Mouse (Mus musculus) neural tube, embryonic 15.5 days (tissue): Measurements from ENCODE around the gene Ahnak. TPM values are rescaled to one million over a fixed set of nuclear protein-coding genes. Genes with fewer than 3 reads are reported as not detected.
A peak's percentile ranks its signal among the peaks of the same experiment; 100 is the strongest.

ENCODE experiments used
- ATAC-seq: fragments of 200-750 bp; cut with Nextera tagmentation; 2 replicates; pipeline ENCODE4 v1.8.0; 2017; ENCODE audit warnings: mild to moderate bottlenecking, moderate TSS enrichment, moderate library complexity; ENCODE audit not compliant: low FRiP score
- H3K27ac ChIP-seq: fragments of 300-500 bp; sonication (generic); replicated peaks from 2 replicates; pipeline ENCODE4 v1.5.1; 2015; ENCODE audit warnings: mild to moderate bottlenecking, inconsistent platforms
- H3K27me3 ChIP-seq: fragments of 300-500 bp; sonication (generic); replicated peaks from 2 replicates; pipeline ENCODE4 v1.6.1; 2015; ENCODE audit warnings: inconsistent platforms
- H3K36me3 ChIP-seq: fragments of 300-500 bp; sonication (generic); 2 replicates; pipeline ENCODE4 v1.6.1; 2015; ENCODE audit warnings: inconsistent platforms
- H3K4me1 ChIP-seq: fragments of 300-500 bp; sonication (generic); 2 replicates; pipeline ENCODE4 v1.6.1; 2015; ENCODE audit warnings: inconsistent platforms
- H3K4me2 ChIP-seq: fragments of 300-500 bp; sonication (generic); 2 replicates; pipeline ENCODE4 v1.6.1; 2015; ENCODE audit warnings: inconsistent platforms, mild to moderate bottlenecking, moderate library complexity
- H3K4me3 ChIP-seq: fragments of 300-500 bp; sonication (generic); replicated peaks from 2 replicates; pipeline ENCODE4 v1.5.1; 2015; ENCODE audit warnings: mild to moderate bottlenecking, inconsistent platforms
- H3K9ac ChIP-seq: fragments of 300-500 bp; sonication (generic); replicated peaks from 2 replicates; pipeline ENCODE4 v1.6.1; 2015; ENCODE audit warnings: mild to moderate bottlenecking, inconsistent platforms
- H3K9me3 ChIP-seq: fragments of 300-500 bp; sonication (generic); replicated peaks from 2 replicates; pipeline ENCODE4 v1.6.1; 2016; ENCODE audit warnings: inconsistent platforms
- WGBS: fragments of 180-500 bp; shearing (Covaris S2); methylation state at CpG from one replicate; pipeline ENCODE4 v1.1.7; 2015; ENCODE audit warnings: mixed read lengths; 5-methylcytosine and 5-hydroxymethylcytosine counted together
- polyA plus RNA-seq: library from polyadenylated mRNA; unstranded; fragments of >200 nt; fragmentation: Nextera tagmentation; extraction: Ambion mirVana; gene quantifications from 2 replicates; pipeline ENCODE4 v1.2.1, GENCODE M21; 2015

Ahnak gene
- 4.4 and 8.0 TPM in 2 replicates for polyA plus RNA-seq

DNA sequence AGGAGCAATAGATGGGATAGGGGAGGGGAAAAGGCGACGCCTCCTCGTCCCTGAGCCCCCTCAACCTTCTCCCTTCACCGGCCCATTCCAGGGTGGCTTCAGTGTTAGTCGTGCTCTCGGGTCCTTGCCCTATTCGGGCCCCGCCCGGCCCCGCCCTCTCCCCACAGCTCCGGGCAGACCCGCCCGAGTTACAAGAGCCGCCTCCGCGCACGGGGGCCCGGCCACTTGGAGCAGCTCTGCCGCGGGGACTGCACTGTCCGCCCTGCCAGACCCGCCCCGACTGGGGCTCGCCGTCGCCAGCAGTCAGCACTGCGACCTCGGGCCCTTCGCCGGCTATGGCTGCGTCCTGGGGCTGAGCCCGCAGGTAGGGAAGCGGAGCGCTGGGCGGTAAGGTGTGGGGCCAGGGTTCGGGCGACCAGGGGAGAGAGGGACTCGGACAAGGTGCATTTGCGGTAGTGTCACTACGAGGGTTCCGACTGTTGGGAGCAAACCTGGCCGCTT lies at the start of gene Ahnak:
Ahnak (plus strand) TSS at position 219 of the 501 bp plus-strand sequence.
- Histone ChIP-seq H3K9ac (peak within 1 kb of the TSS; percentile 53), H3K4me1 (peaks cover 68% of the 10 kb centered on the region), H3K36me3 (no peaks in the 10 kb centered on the region), H3K27ac (peak within 1 kb of the TSS; percentile 75), H3K27me3 (peaks cover 49% of the 10 kb centered on the region), H3K4me2 (peak within 1 kb of the TSS; percentile 80), H3K4me3 (peak within 1 kb of the TSS; percentile 48), H3K9me3 (no peaks in the 10 kb centered on the region)
- 1% methylated on average over 41 of the region's 42 CpGs for WGBS
- peak; percentile 29 for ATAC-seq

DNA sequence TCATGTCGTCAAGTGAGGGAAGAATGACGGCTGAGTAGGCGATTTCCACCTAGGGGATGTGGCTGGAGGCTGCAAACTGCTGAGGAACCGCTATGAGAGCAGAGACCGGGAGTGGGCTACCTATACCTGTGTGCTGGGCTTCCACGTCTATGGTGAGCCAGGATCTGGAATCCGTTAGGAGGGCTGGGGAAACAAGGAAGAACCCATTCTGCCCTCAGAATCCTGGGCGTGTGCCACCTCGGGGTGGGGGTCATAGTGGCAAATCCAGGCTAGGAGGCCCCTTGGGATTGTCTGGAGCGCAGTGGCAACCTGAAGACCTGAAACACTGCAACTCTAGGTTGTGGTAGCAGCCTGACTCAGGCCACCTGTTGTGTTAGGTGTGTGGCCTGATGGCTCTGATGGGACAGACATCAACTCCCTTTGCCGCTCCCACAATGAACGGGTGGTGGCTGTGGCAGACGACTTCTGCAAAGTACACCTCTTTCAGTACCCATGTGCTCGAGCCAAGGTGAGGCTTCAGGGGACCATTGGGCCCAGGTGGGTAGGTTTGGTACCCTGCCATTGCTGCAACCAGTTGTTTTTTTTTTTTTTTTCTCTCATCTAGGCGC lies 48.5 kb upstream of the Ahnak start:
- ATAC-seq = no peak

DNA sequence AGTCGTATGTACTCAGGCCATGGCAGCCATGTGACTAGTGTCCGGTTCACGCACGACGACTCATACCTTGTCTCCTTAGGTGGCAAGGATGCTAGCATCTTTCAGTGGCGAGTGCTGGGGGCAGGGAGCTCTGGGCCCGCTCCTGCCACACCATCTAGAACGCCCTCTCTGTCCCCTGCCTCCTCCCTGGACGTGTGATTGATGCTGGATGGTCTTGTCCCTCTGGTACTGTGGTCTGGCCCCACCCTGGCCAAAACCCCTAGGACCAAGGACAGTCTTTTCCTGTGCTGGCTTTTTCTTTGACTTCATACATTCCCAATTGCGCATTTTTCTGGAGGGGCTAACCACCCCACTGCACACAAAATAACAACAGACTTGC lies 48.0 kb upstream of the Ahnak start:
- Histone ChIP-seq H3K9me3 (no peaks in the 10 kb centered on the region), H3K27me3 (no peaks in the 10 kb centered on the region), H3K4me1 (peaks cover 45% of the 10 kb centered on the region), H3K36me3 (peaks cover 26% of the 10 kb centered on the region), H3K4me2 (peak overlapping the region; percentile 70), H3K27ac (peak overlapping the region; percentile 97), H3K9ac (peak overlapping the region; percentile 57), H3K4me3 (peak overlapping the region; percentile 94)
- ATAC-seq = peak; percentile 22
- WGBS = 19% methylated on average over 10 of the region's 10 CpGs

More for the DNA sequence above, 48.5 kb upstream of the Ahnak start:
- Histone ChIP-seq H3K9me3 (no peaks in the 10 kb centered on the region), H3K4me2 (peak overlapping the region; percentile 70), H3K36me3 (peaks cover 21% of the 10 kb centered on the region), H3K4me3 (peak overlapping the region; percentile 94), H3K9ac (peak overlapping the region; percentile 57; the same call in 1 of the 2 replicates), H3K4me1 (peaks cover 45% of the 10 kb centered on the region), H3K27me3 (no peaks in the 10 kb centered on the region), H3K27ac (no peak overlapping the region; the same call in 1 of the 2 replicates)
- 71% methylated on average over 15 of the region's 15 CpGs for WGBS

DNA sequence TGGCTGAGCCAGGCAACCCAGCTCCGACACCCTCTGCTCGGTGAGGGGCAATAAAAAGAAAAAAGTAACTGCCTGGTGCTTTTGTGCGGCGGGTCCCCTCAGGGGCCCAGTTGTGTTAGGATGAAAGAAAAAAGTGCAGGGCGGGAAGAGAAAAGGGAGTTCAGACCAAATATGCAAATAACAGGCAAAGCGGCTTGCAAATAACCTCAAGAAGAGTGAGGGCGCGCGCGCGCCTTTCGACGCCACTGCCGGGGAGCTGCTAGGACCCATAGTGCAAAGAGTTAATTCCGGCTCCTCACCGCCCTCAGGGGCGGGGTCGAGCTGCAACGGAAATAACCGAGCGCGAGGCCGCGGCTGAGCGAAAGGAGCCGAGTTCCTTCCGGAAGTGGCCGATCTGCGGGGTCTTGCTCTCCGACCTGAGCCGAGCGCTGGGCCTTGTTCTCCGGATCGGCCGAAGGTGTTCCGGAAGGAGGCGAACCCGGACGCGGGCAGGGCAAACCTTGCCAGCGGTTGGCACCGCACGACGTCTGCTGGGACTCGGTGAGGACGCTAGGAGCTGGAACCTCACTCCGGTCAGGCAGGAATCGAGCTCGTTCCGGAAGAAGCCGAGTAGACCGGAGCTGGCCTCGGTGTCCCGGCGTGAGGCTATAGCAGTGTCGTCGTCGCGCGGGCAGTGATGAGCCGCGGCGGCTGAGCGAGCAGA lies 47.4 kb upstream of the Ahnak start, which contains the start of gene Mta2:
Mta2 (plus strand) TSS at position 361 of the 703 bp plus-strand sequence.
- H3K9ac ChIP-seq = peak within 1 kb of the TSS; percentile 98
- no peaks in the 10 kb centered on the region for H3K9me3 ChIP-seq
- peak within 1 kb of the TSS; percentile 97 for H3K27ac ChIP-seq
- peak within 1 kb of the TSS; percentile 70 for H3K4me2 ChIP-seq
- peak; percentile 97 for ATAC-seq
- WGBS = under 1% methylated on average over 61 of the region's 64 CpGs
- H3K4me1 ChIP-seq = peaks cover 45% of the 10 kb centered on the region
- no peaks in the 10 kb centered on the region for H3K27me3 ChIP-seq
- peaks cover 31% of the 10 kb centered on the region for H3K36me3 ChIP-seq
- peak within 1 kb of the TSS; percentile 94 for H3K4me3 ChIP-seq

GRCm38 (mm10) chr19:8942276-8942964 lies 46.7 kb upstream of the Ahnak start:
- H3K27ac ChIP-seq = peak overlapping the region; percentile 97
- H3K4me3 ChIP-seq = peak overlapping the region; percentile 94
- no peaks in the 10 kb centered on the region for H3K9me3 ChIP-seq
- H3K36me3 ChIP-seq = peaks cover 34% of the 10 kb centered on the region
- H3K27me3 ChIP-seq = no peaks in the 10 kb centered on the region
- peak; percentile 77 for ATAC-seq
- under 1% methylated on average over 46 of the region's 46 CpGs for WGBS
- H3K4me2 ChIP-seq = peak overlapping the region; percentile 70
- peak overlapping the region; percentile 98 for H3K9ac ChIP-seq
- peaks cover 45% of the 10 kb centered on the region for H3K4me1 ChIP-seq

DNA sequence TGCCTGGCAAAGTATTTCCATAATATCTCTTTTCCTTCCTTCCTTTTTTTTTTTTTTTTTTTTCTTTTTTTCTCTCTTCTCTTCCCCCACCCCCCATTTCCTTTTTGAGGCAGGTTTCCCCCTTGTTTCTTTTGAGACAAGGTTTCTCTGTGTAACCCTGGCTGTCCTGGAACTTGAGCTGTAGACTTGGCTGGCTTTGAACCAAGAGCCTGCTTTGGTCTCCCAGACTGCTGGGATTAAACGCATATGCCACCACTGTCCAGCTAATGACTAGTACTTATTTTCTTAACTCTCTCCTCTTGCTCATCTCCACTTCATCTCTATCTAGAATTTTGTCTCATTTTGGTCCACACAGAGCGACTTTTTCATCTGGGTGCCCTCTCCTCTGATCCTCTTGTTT lies 46.0 kb upstream of the Ahnak start:
- 66% methylated on average over 2 of the region's 2 CpGs for WGBS
- H3K27me3 ChIP-seq = no peaks in the 10 kb centered on the region
- H3K9me3 ChIP-seq = no peaks in the 10 kb centered on the region
- no peak for ATAC-seq
- peak overlapping the region; percentile 98 for H3K9ac ChIP-seq
- peak overlapping the region; percentile 70 for H3K4me2 ChIP-seq
- H3K36me3 ChIP-seq = peaks cover 37% of the 10 kb centered on the region
- no peak overlapping the region; the same call in 1 of the 2 replicates for H3K27ac ChIP-seq
- H3K4me1 ChIP-seq = peaks cover 45% of the 10 kb centered on the region
- H3K4me3 ChIP-seq = peak overlapping the region; percentile 94

DNA sequence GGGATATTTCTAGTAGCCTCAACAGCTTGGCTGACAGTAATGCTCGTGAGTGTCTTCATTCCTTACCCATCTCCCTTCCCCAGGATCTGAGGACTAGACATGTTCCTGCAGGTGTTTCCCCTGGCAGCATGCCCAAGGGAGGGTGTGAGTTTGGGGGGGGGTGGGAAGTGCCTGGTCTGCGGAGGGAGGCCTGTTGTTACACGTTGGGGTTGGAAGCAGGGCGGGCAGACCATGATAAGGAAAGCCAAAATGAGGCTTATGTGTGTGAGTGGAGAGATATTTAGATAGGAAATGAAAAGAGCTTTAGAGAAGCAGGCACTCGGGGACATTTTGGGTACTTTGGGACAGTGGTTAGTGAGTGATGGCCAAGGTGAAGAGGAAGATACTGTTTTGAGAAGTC lies 45.0 kb upstream of the Ahnak start:
- 68% methylated on average over 5 of the region's 5 CpGs for WGBS
- no peak overlapping the region for H3K27ac ChIP-seq
- H3K4me2 ChIP-seq = peak overlapping the region; percentile 70; the same call in 1 of the 2 replicates
- no peaks in the 10 kb centered on the region for H3K27me3 ChIP-seq
- no peak overlapping the region for H3K4me3 ChIP-seq
- no peaks in the 10 kb centered on the region for H3K9me3 ChIP-seq
- H3K36me3 ChIP-seq = peaks cover 47% of the 10 kb centered on the region
- H3K9ac ChIP-seq = no peak overlapping the region
- no peak for ATAC-seq
- peaks cover 45% of the 10 kb centered on the region for H3K4me1 ChIP-seq

DNA sequence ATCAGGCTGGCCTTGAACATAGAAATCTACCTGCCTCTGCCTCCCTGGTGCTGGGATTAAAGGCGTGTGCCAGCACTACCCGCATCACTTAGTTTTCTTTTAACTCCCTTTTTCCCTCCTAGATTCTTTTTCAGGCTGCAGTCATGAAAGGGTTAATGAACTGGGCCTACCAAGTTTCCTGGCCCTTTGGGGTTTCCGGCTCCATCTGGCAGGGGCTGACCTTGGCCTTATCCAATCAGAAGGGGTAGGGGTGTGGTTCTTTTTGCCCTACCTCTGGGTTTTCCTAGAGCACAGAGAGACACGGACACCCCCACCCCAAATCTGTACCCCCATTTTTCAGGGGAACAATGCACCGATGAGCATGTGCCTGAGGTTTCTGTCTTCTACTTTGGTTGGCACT lies 44.3 kb upstream of the Ahnak start:
- Histone ChIP-seq H3K4me3 (peak overlapping the region; percentile 3; the same call in 1 of the 2 replicates), H3K4me2 (peak overlapping the region; percentile 39), H3K9me3 (no peaks in the 10 kb centered on the region), H3K4me1 (peaks cover 45% of the 10 kb centered on the region), H3K36me3 (peaks cover 52% of the 10 kb centered on the region), H3K27ac (no peak overlapping the region), H3K9ac (no peak overlapping the region), H3K27me3 (no peaks in the 10 kb centered on the region)
- no peak for ATAC-seq
- 31% methylated on average over 5 of the region's 5 CpGs for WGBS

DNA sequence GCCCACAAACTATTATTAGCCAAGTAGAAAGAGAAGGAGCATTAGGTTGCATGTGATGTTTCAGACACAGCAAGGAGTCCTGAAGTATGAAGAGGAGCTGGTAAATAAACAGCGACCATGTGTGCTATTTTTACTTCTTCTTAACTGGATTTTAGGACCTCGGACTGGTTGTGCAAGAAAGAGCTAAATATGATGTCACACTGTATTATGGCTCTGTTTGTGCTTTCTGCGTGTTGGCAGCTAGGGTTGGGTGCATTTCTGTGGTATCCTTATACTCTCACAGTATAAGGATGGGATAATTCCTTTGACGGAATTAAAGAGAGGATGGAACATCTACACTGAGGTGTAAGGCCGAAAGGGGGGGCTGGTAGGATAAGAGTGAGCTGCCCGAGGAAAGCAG lies 43.8 kb upstream of the Ahnak start:
- peaks cover 43% of the 10 kb centered on the region for H3K4me1 ChIP-seq
- no peaks in the 10 kb centered on the region for H3K9me3 ChIP-seq
- H3K4me2 ChIP-seq = peak overlapping the region; percentile 39
- H3K4me3 ChIP-seq = peak overlapping the region; percentile 3; the same call in 1 of the 2 replicates
- 86% methylated on average over 6 of the region's 6 CpGs for WGBS
- ATAC-seq = no peak
- H3K27me3 ChIP-seq = no peaks in the 10 kb centered on the region
- H3K27ac ChIP-seq = peak overlapping the region; percentile 25; the same call in 1 of the 2 replicates
- H3K9ac ChIP-seq = 0 out of 2 replicates have a peak overlapping the region, but pooled peaks have one; percentile 5
- H3K36me3 ChIP-seq = peaks cover 55% of the 10 kb centered on the region

- H3K4me2 ChIP-seq = no peak overlapping the region
- peaks cover 72% of the 10 kb centered on the region for H3K36me3 ChIP-seq
- H3K4me3 ChIP-seq = no peak overlapping the region
- no peak for ATAC-seq
- H3K9ac ChIP-seq = no peak overlapping the region
- no peaks in the 10 kb centered on the region for H3K9me3 ChIP-seq
- H3K4me1 ChIP-seq = peaks cover 34% of the 10 kb centered on the region
- no peaks in the 10 kb centered on the region for H3K27me3 ChIP-seq
- 96% methylated on average over 7 of the region's 7 CpGs for WGBS
- no peak overlapping the region for H3K27ac ChIP-seq
Measured at GRCm38 (mm10) chr19:8946929-8947328, 42.2 kb upstream of the Ahnak start.

GRCm38 (mm10) chr19:8950190-8950589 lies 38.9 kb upstream of the Ahnak start:
- Histone ChIP-seq H3K27ac (no peak overlapping the region), H3K4me3 (no peak overlapping the region), H3K9me3 (no peaks in the 10 kb centered on the region), H3K27me3 (no peaks in the 10 kb centered on the region), H3K9ac (no peak overlapping the region), H3K4me2 (no peak overlapping the region), H3K4me1 (peaks cover 33% of the 10 kb centered on the region), H3K36me3 (peaks cover 65% of the 10 kb centered on the region)
- no peak for ATAC-seq
- 89% methylated on average over 5 of the region's 5 CpGs for WGBS
